Mouse (Mus musculus): ENCODE measurements at regions not wholly inside any gene's neighbourhood (a gene's known extent, or its start where the extent isn't known, plus 50 kb on each side); places are given as distances from the start of the nearest gene placed in this dataset.

GRCm38 (mm10) chr13:84685930-84686329, 463.8 kb downstream of the Tmem161b start:
- H3K9ac ChIP-seq (ENCODE audit: low read depth, low read length): no peak overlapping the region
- no peaks in the 10 kb centered on the region for H3K4me1 ChIP-seq (replicated peaks; ENCODE audit: control insufficient read depth, insufficient read depth, low read length)
- no peak overlapping the region for H3K27ac ChIP-seq (ENCODE audit: low read depth, low read length)
- DNase-seq (ENCODE audit: low spot score) (no peak), ATAC-seq (replicated peaks; ENCODE audit: low FRiP score) (no peak)
- no peaks in the 10 kb centered on the region for H3K36me3 ChIP-seq (ENCODE audit: control insufficient read depth, insufficient read depth, low read length)
- H3K4me3 ChIP-seq (ENCODE audit: low read depth, low read length): no peak overlapping the region
- H3K4me2 ChIP-seq: no peak overlapping the region
- WGBS: 39% methylated on average over 2 of the region's 2 CpGs
- H3K27me3 ChIP-seq (replicated peaks; ENCODE audit: control insufficient read depth, insufficient read depth, low read length): no peaks in the 10 kb centered on the region
- H3K9me3 ChIP-seq (ENCODE audit: control insufficient read depth, low read length): no peaks in the 10 kb centered on the region

- H3K27ac ChIP-seq (ENCODE audit: low read depth, low read length): no peak overlapping the region
- no peaks in the 10 kb centered on the region for H3K27me3 ChIP-seq (replicated peaks; ENCODE audit: control insufficient read depth, insufficient read depth, low read length)
- DNase-seq (ENCODE audit: low spot score) (no peak), ATAC-seq (replicated peaks; ENCODE audit: low FRiP score) (no peak)
- H3K4me1 ChIP-seq (replicated peaks; ENCODE audit: control insufficient read depth, insufficient read depth, low read length): no peaks in the 10 kb centered on the region
- H3K4me2 ChIP-seq: no peak overlapping the region
- no peaks in the 10 kb centered on the region for H3K9me3 ChIP-seq (ENCODE audit: control insufficient read depth, low read length)
- WGBS: 87% methylated on average over 2 of the region's 2 CpGs
- no peak overlapping the region for H3K4me3 ChIP-seq (ENCODE audit: low read depth, low read length)
- no peaks in the 10 kb centered on the region for H3K36me3 ChIP-seq (ENCODE audit: control insufficient read depth, insufficient read depth, low read length)
- no peak overlapping the region for H3K9ac ChIP-seq (ENCODE audit: low read depth, low read length)
Measured at GRCm38 (mm10) chr13:84693462-84693861, 471.4 kb downstream of the Tmem161b start.

DNA sequence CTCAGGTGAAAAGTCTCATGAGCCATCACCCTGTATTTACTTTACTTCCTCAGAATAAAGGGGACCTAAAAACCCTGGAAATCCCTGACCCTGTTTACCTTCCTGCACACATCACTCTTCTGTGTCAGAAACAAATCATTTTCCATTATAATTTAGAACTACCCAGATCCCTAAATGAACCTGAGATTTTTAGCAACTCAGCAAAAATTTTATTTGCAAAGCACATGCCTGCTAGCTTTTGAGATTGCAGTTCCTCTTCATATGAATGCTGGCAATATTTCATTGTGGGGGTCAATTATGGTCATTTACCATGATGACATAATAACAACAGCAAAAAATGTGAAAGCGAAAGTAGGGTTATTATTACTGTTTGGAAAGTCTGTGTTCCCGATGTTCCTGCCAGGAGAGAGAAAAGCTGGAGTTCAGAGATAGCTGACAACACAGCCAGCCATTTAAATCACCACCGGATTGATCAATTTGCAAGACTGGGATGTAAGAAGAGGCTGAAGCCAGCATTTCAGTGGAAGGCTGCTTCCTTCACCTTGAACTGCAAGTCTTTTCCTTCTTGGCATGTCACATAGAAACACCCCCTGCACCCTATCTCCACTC, 476.5 kb downstream of the Tmem161b start:
- 62% methylated on average over 3 of the region's 3 CpGs for WGBS
- H3K9me3 ChIP-seq (ENCODE audit: control insufficient read depth, low read length): no peaks in the 10 kb centered on the region
- no peak for ATAC-seq (replicated peaks; ENCODE audit: low FRiP score)
- H3K4me2 ChIP-seq: no peak overlapping the region
- no peak for DNase-seq (ENCODE audit: low spot score)
- no peak overlapping the region for H3K27ac ChIP-seq (ENCODE audit: low read depth, low read length)
- no peaks in the 10 kb centered on the region for H3K36me3 ChIP-seq (ENCODE audit: control insufficient read depth, insufficient read depth, low read length)
- H3K4me1 ChIP-seq (replicated peaks; ENCODE audit: control insufficient read depth, insufficient read depth, low read length): no peaks in the 10 kb centered on the region
- H3K4me3 ChIP-seq (ENCODE audit: low read depth, low read length): no peak overlapping the region
- no peaks in the 10 kb centered on the region for H3K27me3 ChIP-seq (replicated peaks; ENCODE audit: control insufficient read depth, insufficient read depth, low read length)
- H3K9ac ChIP-seq (ENCODE audit: low read depth, low read length): no peak overlapping the region

- Histone ChIP-seq H3K9me3 (ENCODE audit: control insufficient read depth, low read length) (no peaks in the 10 kb centered on the region), H3K4me3 (ENCODE audit: low read depth, low read length) (no peak overlapping the region), H3K27me3 (replicated peaks; ENCODE audit: control insufficient read depth, insufficient read depth, low read length) (no peaks in the 10 kb centered on the region), H3K36me3 (ENCODE audit: control insufficient read depth, insufficient read depth, low read length) (no peaks in the 10 kb centered on the region), H3K9ac (ENCODE audit: low read depth, low read length) (no peak overlapping the region), H3K27ac (ENCODE audit: low read depth, low read length) (no peak overlapping the region), H3K4me1 (replicated peaks; ENCODE audit: control insufficient read depth, insufficient read depth, low read length) (no peaks in the 10 kb centered on the region), H3K4me2 (no peak overlapping the region)
- DNase-seq (ENCODE audit: low spot score) (no peak), ATAC-seq (replicated peaks; ENCODE audit: low FRiP score) (no peak)
- WGBS: 82% methylated on average over 4 of the region's 4 CpGs
Measured at GRCm38 (mm10) chr13:84741231-84741630, 448.0 kb upstream of the Ccnh start.

GRCm38 (mm10) chr13:84748331-84748730, 440.9 kb upstream of the Ccnh start:
- whole genome bisulfite sequencing: 75% methylated on average over 2 of the region's 2 CpGs
- ATAC-seq (replicated peaks; ENCODE audit: low FRiP score): no peak
- H3K27me3 ChIP-seq (replicated peaks; ENCODE audit: control insufficient read depth, insufficient read depth, low read length): no peaks in the 10 kb centered on the region

GRCm38 (mm10) chr13:84749214-84749613, 440.0 kb upstream of the Ccnh start:
- Histone ChIP-seq H3K36me3 (ENCODE audit: control insufficient read depth, insufficient read depth, low read length) (no peaks in the 10 kb centered on the region), H3K4me3 (ENCODE audit: low read depth, low read length) (no peak overlapping the region), H3K4me1 (replicated peaks; ENCODE audit: control insufficient read depth, insufficient read depth, low read length) (no peaks in the 10 kb centered on the region), H3K27ac (ENCODE audit: low read depth, low read length) (no peak overlapping the region), H3K4me2 (no peak overlapping the region), H3K9me3 (ENCODE audit: control insufficient read depth, low read length) (no peaks in the 10 kb centered on the region), H3K9ac (ENCODE audit: low read depth, low read length) (no peak overlapping the region), H3K27me3 (replicated peaks; ENCODE audit: control insufficient read depth, insufficient read depth, low read length) (no peaks in the 10 kb centered on the region)
- DNase-seq (ENCODE audit: low spot score) (no peak), ATAC-seq (replicated peaks; ENCODE audit: low FRiP score) (no peak)
- 90% methylated on average over 1 of the region's 1 CpGs for WGBS

More at GRCm38 (mm10) chr13:84748331-84748730, 440.9 kb upstream of the Ccnh start:
- H3K9ac ChIP-seq (ENCODE audit: low read depth, low read length): no peak overlapping the region
- no peaks in the 10 kb centered on the region for H3K9me3 ChIP-seq (ENCODE audit: control insufficient read depth, low read length)
- H3K36me3 ChIP-seq (ENCODE audit: control insufficient read depth, insufficient read depth, low read length): no peaks in the 10 kb centered on the region
- H3K4me2 ChIP-seq: no peak overlapping the region
- H3K4me3 ChIP-seq (ENCODE audit: low read depth, low read length): no peak overlapping the region
- H3K27ac ChIP-seq (ENCODE audit: low read depth, low read length): no peak overlapping the region
- H3K4me1 ChIP-seq (replicated peaks; ENCODE audit: control insufficient read depth, insufficient read depth, low read length): no peaks in the 10 kb centered on the region
- DNase-seq (ENCODE audit: low spot score): no peak

GRCm38 (mm10) chr13:84750136-84750535, 439.1 kb upstream of the Ccnh start:
- WGBS: 78% methylated on average over 2 of the region's 2 CpGs
- no peaks in the 10 kb centered on the region for H3K27me3 ChIP-seq (replicated peaks; ENCODE audit: control insufficient read depth, insufficient read depth, low read length)
- DNase-seq (ENCODE audit: low spot score) (no peak), ATAC-seq (replicated peaks; ENCODE audit: low FRiP score) (no peak)
- no peak overlapping the region for H3K4me3 ChIP-seq (ENCODE audit: low read depth, low read length)
- H3K27ac ChIP-seq (ENCODE audit: low read depth, low read length): no peak overlapping the region
- no peak overlapping the region for H3K9ac ChIP-seq (ENCODE audit: low read depth, low read length)
- no peaks in the 10 kb centered on the region for H3K9me3 ChIP-seq (ENCODE audit: control insufficient read depth, low read length)
- H3K4me2 ChIP-seq: no peak overlapping the region
- no peaks in the 10 kb centered on the region for H3K4me1 ChIP-seq (replicated peaks; ENCODE audit: control insufficient read depth, insufficient read depth, low read length)
- no peaks in the 10 kb centered on the region for H3K36me3 ChIP-seq (ENCODE audit: control insufficient read depth, insufficient read depth, low read length)

DNA sequence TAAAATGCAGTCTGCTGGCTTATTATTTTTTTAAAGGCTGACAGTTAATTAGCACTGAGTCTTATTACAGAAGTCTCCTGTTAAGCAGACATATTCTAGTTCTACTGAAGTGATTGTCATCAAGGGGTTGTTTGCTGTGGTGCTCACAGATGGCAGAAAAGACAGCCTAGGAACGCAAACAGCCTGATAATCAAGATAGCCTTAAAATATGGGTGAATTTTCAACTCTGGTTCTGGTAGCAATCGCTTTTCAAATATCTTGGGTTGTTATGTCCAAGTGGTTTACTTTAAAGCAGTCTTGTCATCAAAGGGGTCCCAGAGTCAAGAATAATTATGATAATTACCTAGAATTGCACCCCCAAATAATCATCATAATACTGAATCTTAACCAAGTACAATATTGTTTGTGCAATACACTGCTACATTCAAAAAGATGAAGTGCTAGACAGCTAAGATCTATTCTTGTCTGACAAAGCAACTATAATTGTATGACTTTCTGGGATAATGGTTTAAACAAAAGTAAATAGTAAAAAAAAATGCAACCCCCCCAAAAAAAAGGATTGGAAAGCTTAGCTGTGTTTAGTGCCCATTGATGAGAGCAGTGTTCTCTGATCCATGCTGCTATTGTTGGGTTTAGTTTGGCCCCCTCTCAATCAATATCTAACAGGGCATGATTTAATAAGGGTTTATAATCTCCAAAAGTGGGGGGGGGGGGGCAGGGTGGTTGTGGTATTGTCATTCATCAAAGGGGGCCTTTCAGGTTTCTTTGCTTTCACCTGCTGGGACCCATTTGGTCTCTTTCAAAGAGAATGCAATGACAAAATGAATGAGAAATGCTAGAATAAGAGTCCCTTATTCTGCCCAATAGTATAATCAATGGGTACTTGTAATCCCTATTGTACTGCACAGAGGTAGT, 437.4 kb upstream of the Ccnh start:
- Histone ChIP-seq H3K4me3 (ENCODE audit: low read depth, low read length) (no peak overlapping the region), H3K9ac (ENCODE audit: low read depth, low read length) (no peak overlapping the region), H3K36me3 (ENCODE audit: control insufficient read depth, insufficient read depth, low read length) (no peaks in the 10 kb centered on the region), H3K27me3 (replicated peaks; ENCODE audit: control insufficient read depth, insufficient read depth, low read length) (no peaks in the 10 kb centered on the region), H3K27ac (ENCODE audit: low read depth, low read length) (no peak overlapping the region), H3K4me1 (replicated peaks; ENCODE audit: control insufficient read depth, insufficient read depth, low read length) (no peaks in the 10 kb centered on the region), H3K4me2 (no peak overlapping the region), H3K9me3 (ENCODE audit: control insufficient read depth, low read length) (no peaks in the 10 kb centered on the region)
- WGBS: 76% methylated on average over 2 of the region's 2 CpGs
- ATAC-seq (replicated peaks; ENCODE audit: low FRiP score) (no peak), DNase-seq (ENCODE audit: low spot score) (no peak)

GRCm38 (mm10) chr13:84752491-84752820, 436.8 kb upstream of the Ccnh start:
- Histone ChIP-seq H3K36me3 (ENCODE audit: control insufficient read depth, insufficient read depth, low read length) (no peaks in the 10 kb centered on the region), H3K9ac (ENCODE audit: low read depth, low read length) (no peak overlapping the region), H3K9me3 (ENCODE audit: control insufficient read depth, low read length) (no peaks in the 10 kb centered on the region), H3K27me3 (replicated peaks; ENCODE audit: control insufficient read depth, insufficient read depth, low read length) (no peaks in the 10 kb centered on the region), H3K4me2 (no peak overlapping the region), H3K27ac (ENCODE audit: low read depth, low read length) (no peak overlapping the region), H3K4me1 (replicated peaks; ENCODE audit: control insufficient read depth, insufficient read depth, low read length) (no peaks in the 10 kb centered on the region), H3K4me3 (ENCODE audit: low read depth, low read length) (no peak overlapping the region)
- ATAC-seq (replicated peaks; ENCODE audit: low FRiP score) (no peak), DNase-seq (ENCODE audit: low spot score) (no peak)
- 72% methylated on average over 4 of the region's 4 CpGs for WGBS
